Mouse (Mus musculus): ENCODE measurements around the gene Thsd4.

Gene Thsd4

GRCm38 (mm10) chr9:60027234-60027633, 494.6 kb downstream of the Thsd4 start:
- no peak for ATAC-seq (ENCODE audit: insufficient number of reproducible peaks, low FRiP score, low TSS enrichment)

DNA sequence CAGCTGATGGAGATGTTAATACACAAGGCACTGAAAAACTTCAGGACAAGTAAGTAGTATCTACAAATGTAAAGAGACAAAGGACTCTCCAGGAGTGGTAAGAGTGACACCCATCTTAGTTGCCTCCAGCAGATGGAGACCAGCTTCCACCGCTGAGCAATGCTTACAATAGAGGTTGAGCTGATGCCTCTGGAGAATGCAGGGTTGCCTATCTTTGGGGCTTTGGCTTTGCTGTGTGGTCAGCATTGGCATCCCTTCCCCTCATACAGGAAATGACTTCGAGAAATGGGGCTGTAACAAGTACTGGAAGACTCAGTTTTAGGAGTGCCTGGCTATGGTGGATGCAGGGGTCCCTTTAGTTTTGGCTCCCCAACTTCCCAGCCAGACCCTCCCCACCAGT, 495.1 kb downstream of the Thsd4 start:
- no peak for ATAC-seq (ENCODE audit: insufficient number of reproducible peaks, low FRiP score, low TSS enrichment)

- no peak for ATAC-seq (ENCODE audit: insufficient number of reproducible peaks, low FRiP score, low TSS enrichment)
Measured at GRCm38 (mm10) chr9:60025919-60026318, 495.9 kb downstream of the Thsd4 start.

- no peak for ATAC-seq (ENCODE audit: insufficient number of reproducible peaks, low FRiP score, low TSS enrichment)
Measured at GRCm38 (mm10) chr9:60024971-60025370, 496.9 kb downstream of the Thsd4 start.

DNA sequence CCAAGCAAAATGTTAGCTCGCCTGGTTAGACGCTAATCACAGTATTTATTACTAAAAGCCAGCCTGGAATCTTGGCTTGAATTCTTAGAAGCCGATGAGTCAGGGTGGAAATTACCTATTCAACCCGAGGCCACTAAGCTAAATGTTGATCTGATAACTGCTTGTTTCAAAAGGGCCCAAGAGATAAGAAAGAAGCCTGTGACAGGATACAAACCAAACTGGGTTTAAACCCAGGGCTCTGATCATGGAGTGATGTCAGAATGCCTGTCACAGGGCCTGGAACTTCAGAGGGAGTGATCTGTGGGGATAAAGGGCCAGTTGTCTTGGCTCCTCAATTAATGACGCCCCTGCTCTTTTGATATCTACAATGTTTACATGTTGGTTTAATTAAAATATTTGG, 497.3 kb downstream of the Thsd4 start:
- no peak for ATAC-seq (ENCODE audit: insufficient number of reproducible peaks, low FRiP score, low TSS enrichment)

DNA sequence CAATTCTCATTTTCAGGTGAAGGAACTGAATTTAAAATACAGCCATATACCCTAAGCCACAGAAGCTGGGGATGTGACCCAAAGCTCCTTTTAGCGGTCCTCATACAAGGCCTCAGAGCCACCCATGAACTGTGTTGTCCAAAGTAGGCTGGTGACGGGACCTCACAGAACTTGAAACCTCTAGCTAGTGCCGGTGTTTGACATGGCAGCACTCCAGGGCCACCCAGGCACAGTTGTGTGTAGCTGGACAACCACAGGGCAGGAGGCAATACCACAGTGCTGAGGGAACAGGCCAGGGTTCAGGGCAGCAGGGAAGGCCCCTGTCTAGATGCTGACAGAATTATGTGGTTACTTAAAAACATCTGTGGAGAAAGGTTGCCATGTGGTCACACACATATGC, 499.5 kb downstream of the Thsd4 start:
- no peak for ATAC-seq (ENCODE audit: insufficient number of reproducible peaks, low FRiP score, low TSS enrichment)

GRCm38 (mm10) chr9:60020444-60020843, 501.4 kb downstream of the Thsd4 start:
- no peak for ATAC-seq (ENCODE audit: insufficient number of reproducible peaks, low FRiP score, low TSS enrichment)

DNA sequence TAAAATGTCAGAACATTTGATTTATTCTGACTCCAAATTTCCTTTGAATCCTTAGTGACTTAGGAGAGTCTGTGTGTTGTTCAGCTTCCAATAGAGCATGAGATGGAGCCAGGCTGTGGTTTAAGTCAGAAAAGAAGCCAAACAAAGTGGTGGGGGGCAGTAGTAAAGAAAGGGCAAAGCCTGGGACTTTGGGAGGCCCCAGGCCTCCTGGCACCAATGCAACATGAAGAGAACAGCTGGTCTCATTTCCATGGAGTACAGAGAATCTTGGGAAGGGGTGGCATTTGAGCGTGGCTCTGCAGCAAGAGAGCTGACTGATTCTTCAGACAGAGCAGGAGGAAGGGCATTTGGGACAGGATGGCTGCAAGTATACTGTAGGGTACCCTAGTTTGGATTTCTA, 511.6 kb downstream of the Thsd4 start:
- no peak for ATAC-seq (ENCODE audit: insufficient number of reproducible peaks, low FRiP score, low TSS enrichment)

DNA sequence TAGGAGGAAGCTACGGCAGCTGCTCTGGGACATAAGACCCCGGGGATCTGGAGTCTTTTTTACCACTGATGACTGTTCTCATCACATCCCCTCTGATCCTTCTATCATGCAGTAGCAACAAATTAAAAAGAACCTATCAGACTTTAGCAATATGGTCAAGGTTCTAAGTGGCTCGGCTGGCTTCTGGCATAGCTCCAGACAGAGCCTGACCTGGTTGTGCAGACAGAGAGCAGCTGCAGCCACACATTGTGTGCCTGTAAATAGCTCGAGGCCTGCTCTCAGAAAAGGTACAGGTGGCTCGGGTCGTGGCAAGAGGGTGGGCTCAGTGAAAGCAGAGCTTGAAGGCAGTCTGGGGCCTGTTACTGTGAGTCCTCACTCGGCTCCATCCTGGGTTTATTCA, 512.9 kb downstream of the Thsd4 start:
- ATAC-seq (ENCODE audit: insufficient number of reproducible peaks, low FRiP score, low TSS enrichment): no peak

- no peak for ATAC-seq (ENCODE audit: insufficient number of reproducible peaks, low FRiP score, low TSS enrichment)
Measured at GRCm38 (mm10) chr9:60002323-60002722, 519.5 kb downstream of the Thsd4 start.

- ATAC-seq (ENCODE audit: insufficient number of reproducible peaks, low FRiP score, low TSS enrichment): no peak
Measured at GRCm38 (mm10) chr9:60001444-60001843, 520.4 kb downstream of the Thsd4 start.

GRCm38 (mm10) chr9:59997725-59998124, 524.1 kb downstream of the Thsd4 start:
- no peak for ATAC-seq (ENCODE audit: insufficient number of reproducible peaks, low FRiP score, low TSS enrichment)

DNA sequence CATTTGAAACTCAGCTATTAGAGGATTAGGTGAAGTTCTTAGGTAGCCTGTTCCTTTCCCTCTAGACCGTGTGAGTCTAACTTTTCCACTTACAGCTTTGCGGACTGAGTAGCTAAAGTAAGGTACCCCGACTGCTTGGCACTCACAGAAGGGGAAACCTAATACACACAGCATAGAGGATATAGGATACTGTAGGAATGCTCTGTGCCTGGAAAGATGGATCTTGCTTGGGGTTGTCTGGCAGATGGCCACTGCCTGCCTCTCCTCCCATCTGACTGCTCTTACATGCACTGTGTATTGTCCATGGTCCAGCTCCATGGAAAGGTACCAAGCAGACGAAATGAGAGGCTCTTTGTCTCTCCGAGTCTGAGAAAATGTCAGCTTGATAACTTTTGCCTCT, 530.4 kb downstream of the Thsd4 start:
- ATAC-seq (ENCODE audit: insufficient number of reproducible peaks, low FRiP score, low TSS enrichment): no peak

DNA sequence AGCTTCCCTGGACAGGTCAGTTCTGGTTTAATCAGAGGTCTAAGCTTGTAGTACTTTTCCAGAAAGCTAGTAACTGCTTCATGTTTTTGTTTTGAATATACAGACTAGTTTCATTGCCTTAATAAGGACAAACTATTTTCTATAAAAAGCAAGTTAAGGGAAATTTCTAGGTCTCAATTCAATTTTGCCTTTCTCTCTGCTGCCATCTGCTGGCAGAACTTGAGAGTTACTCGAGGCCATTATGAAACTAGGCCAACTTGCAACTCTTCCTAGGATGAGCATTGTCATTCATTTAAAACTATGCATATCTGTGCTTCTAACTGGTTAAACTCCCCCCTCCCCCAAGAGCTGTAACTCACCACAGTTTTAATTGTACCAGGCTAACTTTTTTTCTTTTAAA, 532.0 kb downstream of the Thsd4 start:
- no peak for ATAC-seq (ENCODE audit: insufficient number of reproducible peaks, low FRiP score, low TSS enrichment)

DNA sequence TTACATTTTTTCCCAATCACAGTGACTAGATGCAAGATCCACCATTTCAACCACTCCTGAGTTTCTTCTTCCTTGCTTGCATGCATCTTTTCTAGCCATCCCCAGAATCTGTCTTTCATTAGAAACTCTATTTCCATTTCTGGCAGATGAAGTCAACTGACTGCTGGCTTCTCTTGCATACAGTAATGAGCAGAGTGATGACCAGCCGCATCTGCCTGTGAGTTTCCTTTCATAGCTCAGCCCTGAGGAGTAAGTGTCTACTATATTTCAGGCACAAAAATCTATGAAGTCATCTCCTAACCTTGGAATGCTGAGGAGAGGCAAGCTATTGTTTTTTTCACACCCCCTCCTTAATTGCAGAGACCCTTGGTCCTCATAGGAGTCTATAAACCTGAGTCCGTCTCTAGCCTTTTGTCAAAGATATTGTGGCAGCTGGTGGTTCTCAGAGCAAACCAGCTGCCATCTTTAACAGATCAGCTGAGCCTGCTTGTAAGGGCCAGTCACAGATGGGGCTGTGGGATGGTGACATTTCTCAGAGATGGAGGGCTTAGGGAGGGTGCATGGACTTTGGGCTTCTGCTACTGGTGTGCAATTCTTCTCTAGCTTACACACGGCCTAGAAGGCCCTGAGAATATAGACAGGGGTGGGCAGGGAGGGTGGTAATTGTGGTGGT, 535.8 kb downstream of the Thsd4 start:
- ATAC-seq (ENCODE audit: insufficient number of reproducible peaks, low FRiP score, low TSS enrichment): no peak

- ATAC-seq (ENCODE audit: insufficient number of reproducible peaks, low FRiP score, low TSS enrichment): no peak
Measured at GRCm38 (mm10) chr9:59981116-59981515, 540.7 kb downstream of the Thsd4 start.

DNA sequence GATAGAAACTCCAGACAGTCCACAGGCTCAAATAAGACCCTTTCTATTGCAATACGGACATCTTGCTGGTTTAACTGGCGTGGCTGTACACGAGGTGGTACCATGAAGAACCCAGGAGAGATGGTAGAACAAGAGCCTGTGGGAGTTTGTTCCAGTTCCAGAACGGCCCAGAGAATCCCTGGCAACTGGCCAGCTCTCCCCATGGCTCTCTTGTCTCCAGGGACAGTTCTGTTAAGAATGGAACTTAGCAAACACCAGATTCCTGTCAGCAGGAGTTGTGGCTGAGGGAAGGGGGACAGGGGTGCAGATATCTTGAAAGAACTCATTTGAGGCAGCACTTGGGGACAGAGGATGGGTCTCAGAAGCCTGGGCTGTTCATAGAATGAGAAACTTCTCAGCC, 550.6 kb downstream of the Thsd4 start:
- ATAC-seq (ENCODE audit: insufficient number of reproducible peaks, low FRiP score, low TSS enrichment): no peak

DNA sequence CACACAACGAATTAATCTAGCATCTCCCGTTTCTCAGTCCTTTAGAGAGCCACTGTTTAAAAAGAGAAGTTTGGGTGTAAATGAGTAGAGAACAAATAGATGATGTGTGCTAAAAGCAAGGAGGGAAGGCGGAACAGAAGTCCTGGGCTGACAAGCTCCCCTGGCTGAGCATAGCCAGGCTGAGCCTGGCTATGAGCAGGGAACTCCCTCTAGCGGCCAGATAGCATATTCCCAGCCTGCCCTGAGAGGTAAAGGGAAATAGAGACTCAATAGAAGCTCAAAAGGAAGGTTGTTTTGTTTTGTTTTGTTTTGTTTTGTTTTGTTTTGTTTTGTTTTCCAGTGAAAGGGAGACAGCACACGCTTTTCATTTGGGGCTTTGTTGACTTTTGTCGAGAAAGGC, 552.5 kb downstream of the Thsd4 start:
- ATAC-seq (ENCODE audit: insufficient number of reproducible peaks, low FRiP score, low TSS enrichment): peak; percentile 76; the same call in 1 of the 2 replicates

DNA sequence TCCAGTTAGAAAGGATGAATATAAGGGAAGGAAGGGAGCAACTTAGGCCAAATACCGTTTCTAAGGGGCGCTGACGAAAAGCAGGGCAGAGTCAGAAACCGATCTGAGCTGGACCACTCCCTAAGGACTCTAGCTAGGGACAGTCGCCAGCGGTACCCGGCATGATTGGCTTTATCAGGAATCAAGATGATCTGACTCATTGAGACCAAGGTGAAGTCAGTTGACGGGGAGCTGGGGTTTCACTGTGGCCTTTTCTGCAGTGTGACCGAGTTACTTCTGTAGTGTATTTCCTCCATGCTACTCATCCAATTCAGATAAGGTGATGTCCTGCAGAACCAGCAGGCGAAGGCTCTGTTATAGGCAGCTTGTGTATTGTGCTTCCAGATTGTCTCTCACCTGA, 556.8 kb downstream of the Thsd4 start:
- ATAC-seq (ENCODE audit: insufficient number of reproducible peaks, low FRiP score, low TSS enrichment): no peak

GRCm38 (mm10) chr9:59964367-59964766, 557.5 kb downstream of the Thsd4 start:
- ATAC-seq (ENCODE audit: insufficient number of reproducible peaks, low FRiP score, low TSS enrichment): no peak

DNA sequence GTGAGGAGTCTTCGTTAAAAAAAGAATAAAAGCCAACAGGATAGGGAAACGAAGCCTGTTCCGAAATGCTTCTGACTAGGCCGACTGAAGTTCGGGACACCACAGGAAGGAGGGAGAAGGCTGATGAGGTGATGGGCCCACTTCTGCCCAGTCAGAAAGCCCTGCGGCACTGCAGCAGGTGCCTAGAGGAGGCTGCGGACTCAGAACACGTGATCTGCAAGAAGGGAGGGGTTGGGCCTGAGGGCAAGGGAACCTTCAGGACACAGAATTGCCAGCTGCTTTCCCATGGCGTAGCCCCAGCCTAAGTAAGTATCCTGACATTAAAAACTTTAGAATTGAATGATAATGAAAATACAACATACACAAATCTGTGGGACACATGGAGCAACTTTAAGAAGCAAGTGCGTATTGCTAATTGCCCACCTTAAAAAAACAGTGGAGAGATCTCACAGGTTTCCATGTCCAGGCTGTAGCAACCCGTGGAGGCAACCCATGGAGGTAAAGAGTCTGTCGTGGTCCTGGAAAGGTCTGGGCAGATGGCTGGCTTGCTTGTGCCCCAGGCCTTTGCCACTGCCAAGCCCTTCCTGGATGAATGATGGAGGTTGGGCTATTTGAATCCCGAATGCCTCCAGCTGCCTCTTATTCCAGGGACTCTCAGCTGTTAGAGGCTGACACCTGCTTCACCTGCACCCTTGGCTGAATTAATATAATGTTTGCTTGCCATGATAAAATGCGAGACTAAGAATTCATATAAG, 560.5 kb downstream of the Thsd4 start:
- ATAC-seq (ENCODE audit: insufficient number of reproducible peaks, low FRiP score, low TSS enrichment): no peak

DNA sequence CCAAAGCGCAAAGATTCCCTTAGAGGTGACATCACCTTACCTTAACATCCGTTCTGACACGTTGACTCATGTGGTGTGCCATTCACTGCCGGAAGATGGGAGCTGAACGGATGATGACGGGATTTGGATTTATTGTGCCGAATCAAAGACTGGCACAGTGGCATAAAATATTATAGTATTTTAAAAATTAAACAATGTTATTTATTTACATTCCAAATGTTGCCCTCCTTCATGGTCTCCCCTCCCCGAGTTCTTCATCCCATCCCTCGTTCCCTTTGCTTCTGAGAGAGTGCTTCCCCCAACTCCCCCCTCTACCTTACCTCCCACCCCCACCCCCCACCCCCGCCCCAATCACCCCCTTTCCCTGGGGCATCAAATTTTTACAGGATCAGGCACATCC, 561.3 kb downstream of the Thsd4 start, which contains the start of gene Nr2e3:
Gene Nr2e3 (minus strand): TSS at position 101 of the 400 bp plus-strand sequence.
- no peak for ATAC-seq (ENCODE audit: insufficient number of reproducible peaks, low FRiP score, low TSS enrichment)
